Mouse (Mus musculus) gastrocnemius, adult 18-20 months (tissue): ENCODE measurements at regions not wholly inside any gene's neighbourhood (a gene's known extent, or its start where the extent isn't known, plus 50 kb on each side); places are given as distances from the start of the nearest gene placed in this dataset.
"Not testable (repeated sequence)": the region's sequence is repeated elsewhere in the genome, so short reads cannot be mapped to it uniquely, and the experiment has no call there.

Source experiments
- DNase-seq: peaks from one replicate; pipeline ENCODE4 v3.0.0; 2021; ENCODE audit warnings: low spot score

DNA sequence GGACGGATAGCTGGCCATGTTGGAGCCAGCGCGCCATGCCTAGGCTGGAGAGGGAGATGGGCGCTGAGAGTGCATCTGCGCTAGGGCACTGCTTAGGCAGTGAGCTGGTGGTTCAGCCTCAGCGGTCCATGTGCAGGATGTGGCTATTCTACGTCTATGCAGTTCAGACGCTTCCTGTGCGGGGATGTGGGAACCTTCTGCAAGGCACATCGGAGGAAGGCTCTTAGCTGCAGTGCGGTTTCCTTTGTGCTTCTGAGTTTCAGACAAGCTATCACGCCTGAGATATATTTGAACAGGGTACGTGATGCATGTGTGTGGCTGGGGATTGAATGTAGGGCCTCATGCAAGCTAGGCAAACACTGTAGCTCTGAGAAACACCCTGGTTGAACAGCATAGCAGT, 54.4 kb upstream of the Lrpprc start:
- no peak for DNase-seq

DNA sequence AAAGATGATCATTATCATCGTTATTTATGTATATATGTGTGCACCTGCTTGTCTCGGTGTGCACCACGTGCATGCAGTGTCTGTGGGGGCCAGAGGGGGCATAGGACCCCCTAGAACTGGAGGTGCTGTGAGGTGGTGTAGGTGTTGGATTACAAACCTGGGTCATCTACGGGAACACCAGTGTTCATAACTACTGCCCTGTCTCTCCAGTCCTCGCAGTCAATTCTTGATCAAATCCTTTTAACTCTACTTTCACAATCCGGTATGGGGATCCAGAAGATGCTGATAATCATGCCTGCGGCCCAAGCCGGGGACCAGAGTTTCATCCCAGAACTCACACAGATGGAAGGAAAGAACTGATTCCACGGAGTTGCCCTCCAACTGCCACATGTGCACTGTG, 55.6 kb upstream of the Lrpprc start:
- no peak for DNase-seq

DNA sequence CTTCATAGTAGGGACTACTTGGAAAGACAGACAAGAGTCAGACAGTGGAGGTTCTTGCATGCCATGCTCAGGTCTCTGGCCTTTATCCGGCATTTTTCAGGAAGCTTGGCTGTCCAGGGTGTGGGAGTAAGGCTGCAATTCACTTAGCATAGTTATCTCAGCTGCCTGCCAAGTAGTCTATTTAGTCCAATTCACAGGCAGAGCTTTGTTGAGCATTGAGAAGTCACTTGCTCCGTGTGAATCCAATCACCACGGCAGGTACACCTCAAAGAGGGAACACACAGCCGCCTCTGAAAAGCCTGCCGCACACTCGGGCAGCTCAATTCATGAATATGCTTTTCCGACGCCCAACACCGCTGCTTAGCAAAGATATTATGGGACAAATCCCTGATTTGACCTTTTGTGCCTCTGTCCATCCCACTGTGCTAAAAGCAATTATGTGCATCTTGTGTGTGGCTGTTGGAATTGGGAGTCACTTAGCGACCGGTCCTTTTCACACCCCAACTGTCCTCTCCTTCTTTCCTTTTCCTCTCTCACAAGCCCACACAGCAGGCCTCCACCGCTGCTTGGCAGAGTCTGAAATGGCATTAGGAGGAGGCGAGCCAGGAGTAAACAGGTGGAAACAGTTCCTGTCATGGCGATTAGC, 57.9 kb upstream of the Lrpprc start:
- DNase-seq = no peak

DNA sequence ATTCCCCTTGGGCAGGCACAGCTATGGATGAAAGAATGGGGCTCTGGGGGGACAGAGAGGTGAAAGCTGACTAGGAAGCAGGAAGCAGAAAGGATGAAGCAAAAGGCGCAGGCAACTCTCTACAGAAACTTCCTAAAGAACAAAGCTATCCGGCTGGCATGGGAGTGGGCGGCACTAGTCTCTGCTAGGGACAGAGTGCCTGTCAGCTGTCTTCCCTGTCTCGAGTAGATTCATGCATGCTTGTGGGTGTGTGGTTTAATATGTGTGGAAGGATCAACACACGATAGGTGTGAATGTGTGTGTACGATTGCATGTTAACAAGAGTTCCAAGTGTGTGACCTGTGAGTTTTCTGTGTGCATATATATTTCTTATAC, 58.4 kb upstream of the Lrpprc start:
- no peak for DNase-seq

DNA sequence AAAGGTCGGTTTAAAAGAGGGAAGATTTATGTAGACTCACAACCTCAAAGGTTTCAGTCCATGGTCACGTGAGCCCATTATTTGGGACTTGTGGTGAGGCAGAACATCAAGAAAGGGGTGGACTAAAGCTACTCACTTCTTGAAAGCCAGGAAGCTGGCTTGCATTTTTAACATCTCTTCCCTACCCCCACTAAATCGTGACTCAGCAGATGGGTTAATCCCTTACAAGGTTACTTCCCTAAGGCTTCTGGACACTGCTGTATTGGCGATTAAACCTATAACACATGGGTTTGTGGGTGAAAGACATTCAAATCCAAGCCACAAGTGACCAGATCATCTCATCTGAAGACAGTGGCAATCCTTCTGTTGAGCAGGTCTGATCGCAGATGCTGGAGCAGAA, 59.9 kb upstream of the Lrpprc start:
- DNase-seq = no peak

DNA sequence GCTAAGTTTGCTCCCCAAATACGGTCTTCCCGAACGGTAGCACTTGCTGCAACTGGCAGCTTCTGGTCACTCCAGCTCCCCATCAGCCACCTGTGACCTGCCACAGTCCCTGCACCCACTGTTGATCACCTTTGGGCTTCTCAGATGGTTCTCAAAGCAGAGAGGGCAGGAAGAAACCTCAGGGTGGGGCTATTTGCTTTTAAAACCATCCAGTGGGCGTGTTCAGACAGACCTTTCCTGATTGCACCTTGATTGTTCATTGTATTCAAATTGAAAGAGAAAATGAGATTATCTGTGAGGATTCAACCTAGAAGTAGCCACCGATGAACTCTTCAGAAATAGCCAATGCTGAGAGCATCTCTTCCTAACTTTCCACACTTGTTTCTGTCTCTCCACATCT, 60.3 kb upstream of the Lrpprc start:
- DNase-seq = no peak

DNA sequence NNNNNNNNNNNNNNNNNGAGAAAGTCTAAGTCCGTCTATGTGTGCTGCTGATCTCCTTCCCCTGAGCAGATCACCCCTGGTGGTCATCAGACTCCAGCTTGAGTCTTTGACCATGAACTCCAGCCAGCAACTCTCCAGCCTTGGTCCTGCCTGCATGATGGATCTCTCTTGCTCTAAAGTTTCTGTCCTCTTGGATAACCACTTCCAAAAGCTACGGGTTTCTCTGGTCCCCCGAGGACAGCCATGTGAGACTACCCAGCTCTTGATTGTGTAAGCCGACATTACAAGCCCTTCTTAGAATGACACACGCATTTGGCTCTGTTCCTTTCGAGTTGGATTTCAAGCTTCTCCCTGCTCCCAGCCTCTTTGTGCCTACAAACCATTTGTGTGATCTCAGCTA, 66.4 kb upstream of the Lrpprc start:
- no peak for DNase-seq

DNA sequence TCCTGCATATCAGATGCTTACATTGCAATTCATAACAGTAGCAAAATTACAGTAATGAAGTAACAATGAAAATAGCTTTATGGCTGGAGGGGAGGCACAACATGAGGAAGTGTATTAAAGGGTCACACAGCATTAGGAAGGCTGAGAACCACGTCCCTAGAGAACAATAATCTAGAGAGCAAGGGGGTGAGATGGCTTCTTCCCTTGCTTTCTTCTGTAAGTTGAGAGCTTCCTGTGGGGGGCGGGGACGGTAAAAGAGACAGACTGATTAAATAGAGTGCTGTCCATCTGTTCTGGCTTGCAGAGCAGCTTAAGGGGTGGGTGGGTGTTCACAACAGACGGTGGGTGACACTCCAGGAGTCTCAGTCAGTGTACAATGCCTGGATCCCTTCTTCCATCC, 68.2 kb upstream of the Lrpprc start:
- no peak for DNase-seq

DNA sequence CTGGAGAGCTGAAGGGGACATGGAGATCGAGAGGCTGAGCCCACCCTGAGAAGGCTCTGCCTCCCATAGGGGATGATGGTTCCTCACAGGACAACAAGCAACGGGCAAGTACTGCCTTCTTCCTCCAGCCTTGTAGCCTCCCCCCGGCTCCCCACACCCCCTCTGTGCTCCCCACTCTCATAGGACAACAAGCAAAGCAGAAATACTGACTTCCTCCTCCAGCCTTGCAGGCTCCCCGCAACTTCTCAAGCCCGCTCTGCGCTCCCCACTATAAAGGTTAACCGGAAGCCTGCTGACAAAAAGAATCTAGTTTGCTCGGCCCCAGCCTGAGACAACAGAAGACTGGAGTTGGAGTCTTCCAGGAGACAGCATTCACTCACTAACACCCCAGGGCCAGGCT, 69.3 kb upstream of the Lrpprc start:
- no peak for DNase-seq

DNA sequence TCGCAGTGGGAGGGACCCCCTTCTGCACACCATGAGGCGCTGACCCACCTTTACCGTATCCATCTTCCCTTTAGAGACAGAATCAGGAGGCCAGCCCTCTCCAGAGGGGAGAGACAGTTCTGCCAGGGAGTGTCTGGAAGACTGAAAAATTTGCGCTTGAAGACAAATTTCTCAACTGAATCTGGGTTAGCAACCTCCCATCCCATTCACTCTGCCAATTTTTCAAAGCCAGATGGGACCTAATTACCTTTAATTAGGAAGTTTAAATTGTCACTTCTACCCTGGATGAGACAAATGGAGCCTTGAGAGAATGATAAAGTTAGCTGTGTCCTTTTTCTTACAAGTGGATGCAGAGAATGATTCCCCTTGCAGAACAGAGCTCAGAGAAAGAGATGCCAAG, 70.2 kb upstream of the Lrpprc start:
- DNase-seq = no peak

DNA sequence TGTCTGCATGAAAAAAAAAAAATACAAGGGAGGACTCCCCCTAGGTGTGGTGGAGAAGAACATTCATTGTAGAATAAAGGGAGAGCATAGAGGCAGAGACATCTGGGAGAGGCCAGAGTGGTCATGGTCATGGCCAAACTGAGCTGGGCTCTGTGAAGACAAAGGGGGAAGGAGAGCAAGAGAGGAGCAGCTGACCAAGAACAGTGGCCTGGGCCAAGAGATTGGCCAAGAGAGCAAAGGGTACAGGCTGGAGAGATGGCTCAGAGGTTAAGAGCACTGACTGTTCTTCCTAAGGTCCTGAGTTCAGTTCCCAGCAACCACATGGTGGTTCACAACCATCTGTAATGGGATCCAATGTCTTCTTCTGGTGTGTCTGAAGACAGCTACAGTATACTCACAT, 73.6 kb upstream of the Lrpprc start:
- DNase-seq = not testable (repeated sequence)

DNA sequence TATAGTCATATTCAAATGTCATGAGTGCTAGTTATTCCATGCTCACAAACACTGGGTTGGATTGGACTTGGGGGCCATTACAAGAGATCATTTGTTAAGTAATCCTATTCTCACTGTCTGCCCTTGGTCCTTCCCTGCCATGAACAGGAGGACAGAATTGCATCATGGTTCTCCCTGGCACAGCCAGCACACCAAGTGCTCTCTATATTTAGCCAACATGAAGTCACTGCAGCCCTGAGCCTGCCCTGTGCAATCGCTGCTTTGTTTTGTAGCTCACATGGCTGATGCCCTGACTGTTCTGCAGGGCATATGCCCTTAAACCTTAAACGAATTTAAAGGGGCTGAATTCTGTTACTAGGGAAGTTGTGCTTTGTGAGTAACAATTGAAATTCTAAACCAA, 74.6 kb upstream of the Lrpprc start:
- peak; percentile 69 for DNase-seq

DNA sequence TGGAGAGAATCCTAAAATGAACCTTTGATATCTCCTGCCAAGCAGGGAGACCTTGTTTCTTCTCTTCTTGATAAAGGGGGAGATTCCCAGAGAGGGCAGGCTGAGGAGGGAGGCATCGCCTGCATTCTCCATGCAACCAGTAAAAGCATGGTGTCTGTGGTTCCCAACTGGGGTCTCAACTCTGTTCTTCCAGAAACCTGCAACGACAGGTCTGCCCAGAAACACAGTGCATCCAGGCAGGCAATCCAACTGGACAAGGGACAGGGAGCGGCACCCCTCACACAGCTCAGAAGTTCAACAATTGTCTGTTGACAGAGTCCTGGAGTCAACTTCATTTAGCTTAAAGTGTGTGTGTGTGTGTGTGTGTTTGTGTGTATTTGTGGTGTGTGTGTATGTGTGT, 75.0 kb upstream of the Lrpprc start:
- no peak for DNase-seq

DNA sequence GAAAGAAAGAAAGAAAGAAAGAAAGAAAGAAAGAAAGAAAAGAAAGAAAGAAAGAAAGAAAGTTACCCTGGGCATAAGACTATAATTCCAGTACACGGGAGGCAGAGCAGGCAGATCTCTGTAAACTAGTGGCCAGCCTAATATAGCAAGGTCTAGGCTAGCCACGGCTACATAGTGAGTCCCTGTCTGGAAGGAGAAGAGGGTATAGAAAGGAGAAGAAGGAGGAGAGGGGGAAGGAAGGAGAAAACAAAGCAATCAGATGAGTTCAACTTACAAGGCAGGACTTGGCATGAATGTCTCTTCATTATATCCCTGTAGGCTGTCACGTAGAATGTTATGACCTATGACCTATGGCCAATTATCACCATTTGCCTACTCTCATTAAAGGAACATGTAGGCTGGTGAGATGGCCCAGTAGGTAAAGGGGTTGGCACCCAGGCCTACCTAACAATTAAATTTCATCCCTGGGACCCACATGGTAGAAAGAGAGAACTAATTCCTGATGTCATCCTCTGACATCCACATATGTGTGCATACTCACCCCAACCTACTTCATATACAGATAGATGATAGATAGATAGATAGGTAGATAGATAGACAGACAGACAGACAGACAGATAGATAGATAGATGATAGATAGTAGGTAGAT, 78.6 kb upstream of the Lrpprc start:
- no peak for DNase-seq

DNA sequence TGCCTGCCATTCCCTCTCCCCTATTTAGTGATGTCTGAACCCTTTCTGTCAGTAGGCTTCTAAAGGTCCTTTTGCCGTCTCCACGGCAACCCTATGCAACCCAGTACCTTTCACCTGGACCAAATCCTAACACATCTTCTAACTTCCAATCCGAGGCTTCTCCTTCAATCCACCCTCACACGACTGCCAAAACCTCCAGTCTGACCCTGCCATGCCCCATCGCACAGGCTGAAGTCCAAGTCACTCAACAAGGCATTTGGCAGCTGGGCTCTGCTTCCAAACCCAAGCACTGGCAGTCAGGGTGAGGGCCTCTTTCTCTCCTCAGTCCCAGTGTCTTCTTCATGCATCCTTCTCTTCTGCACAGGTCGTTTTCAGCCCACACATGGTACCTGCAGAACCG, 83.0 kb upstream of the Lrpprc start:
- peak; percentile 30 for DNase-seq

DNA sequence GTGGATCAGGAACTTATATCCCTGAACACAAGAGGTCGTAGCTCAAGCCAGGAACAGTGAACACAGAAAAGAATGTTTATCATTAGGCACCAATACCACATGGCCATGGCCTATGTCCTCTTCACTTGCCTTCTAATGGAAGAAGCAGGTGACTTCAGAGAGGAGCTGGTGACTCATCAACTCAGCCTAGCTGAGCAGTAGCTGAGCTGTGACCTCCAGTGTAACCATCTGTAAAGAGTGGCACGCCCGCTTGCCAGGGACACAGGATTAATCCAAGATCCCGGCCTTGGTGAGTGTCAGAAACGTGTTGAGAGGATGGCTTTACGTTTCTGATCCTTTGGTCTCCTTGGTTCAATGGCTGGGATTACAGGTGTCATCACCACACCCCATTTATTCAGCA, 82.0 kb upstream of the Ppm1b start:
- no peak for DNase-seq

DNA sequence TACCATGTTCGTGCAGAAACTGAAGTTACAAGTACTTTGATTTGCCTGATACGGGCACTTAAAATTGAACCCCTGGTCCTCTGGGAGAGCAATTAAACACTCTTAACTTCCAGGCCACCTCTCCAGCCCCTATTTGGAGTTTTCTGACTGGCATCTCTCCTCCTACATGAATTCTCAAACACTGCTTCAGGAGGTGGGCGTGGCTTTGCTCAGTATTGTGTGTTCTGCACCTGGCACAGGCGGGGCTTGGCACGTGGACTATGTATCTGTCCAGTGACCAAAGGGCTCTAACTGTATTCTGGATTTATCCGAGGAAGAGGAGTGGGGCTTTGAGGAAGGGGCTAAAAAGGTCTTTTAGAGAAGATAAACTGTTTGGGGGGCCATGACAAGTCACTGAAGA, 81.5 kb upstream of the Ppm1b start:
- DNase-seq = no peak

DNA sequence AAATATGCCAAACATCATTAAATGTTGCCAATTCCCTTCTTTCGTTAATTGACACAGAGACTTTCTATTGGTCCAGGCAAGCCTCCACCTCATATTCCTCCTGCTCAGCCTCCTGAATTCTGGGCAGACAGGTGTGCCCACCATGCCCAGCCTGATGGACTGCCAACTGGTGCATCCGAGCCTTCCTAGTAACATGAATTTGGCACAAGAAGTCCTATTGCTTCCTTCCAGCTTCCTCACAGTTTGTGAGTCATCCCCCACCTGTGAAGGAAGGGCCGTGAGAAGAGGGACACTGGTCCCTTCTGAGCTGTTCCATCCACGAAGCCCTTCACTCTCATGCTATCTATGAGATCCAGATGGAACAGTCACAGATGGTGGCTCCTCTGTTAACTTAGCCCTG, 80.5 kb upstream of the Ppm1b start:
- no peak for DNase-seq

DNA sequence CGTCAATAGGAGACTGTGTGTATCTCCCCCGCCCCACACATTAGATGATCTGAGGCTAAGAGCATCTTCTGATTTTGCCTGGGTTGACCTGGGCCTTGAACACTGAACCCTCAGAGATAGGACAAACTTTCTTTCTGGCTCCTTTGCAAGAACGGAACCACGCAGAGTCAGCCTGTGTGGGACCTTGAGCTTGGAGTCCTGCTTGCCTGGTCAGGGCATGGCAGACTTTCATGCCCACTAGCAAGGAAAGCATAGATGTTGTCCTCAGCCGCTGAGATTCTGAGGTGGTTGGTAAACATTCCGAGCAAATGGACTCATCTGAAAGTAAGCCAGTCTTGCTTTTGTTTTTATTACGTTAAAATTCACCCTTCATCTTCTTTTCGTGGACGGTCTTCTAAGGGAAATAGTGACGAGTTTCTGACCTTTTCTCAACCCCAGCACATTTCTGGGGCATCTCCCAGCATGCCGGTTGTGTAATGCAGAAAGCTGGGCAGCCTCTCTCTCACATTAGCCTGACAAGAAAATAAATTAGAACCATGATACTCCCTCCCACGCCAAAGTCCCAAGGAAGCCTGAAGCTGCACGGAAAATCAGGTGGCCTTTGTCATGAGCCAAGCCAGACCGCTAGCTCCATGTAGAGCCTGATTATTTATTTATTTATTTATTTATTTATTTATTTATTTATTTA, 79.2 kb upstream of the Ppm1b start:
- peak; percentile 33 for DNase-seq

DNA sequence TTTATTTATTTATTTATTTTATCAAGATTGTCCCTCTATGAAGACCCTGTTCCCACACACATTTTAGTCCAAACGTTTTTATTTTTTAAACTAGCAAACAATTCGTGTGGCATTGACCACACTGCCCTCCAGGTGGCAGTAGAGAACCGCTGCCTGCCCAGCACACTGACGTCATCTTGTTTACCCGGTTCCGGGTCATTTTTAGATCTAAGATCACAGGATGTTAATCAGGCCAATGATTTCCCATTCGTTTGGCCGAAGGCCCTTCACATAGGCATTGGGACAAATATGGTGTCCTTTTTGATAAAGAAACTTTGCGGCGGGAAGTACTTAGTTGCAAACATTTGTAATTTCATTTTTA, 78.7 kb upstream of the Ppm1b start:
- DNase-seq = peak; percentile 82

DNA sequence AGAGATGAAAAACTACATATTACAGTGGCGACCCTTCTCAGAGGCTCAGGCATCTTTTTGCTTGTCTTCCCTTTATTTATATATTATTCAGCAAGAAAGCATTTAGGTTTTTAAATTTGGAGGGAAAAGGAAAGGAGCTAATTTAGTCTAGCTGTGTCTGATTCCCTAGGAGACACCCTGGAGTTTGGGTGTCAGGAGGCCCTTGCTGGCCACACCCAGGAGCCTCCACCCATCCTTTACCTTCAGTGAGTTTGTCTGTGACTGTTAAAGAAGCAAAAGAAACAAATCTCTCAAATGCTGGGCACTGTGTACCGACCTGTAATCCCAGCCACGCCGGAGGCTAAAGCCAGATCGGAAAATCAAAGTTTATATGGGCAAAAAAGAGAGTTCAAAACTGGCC, 78.2 kb upstream of the Ppm1b start:
- DNase-seq = no peak

DNA sequence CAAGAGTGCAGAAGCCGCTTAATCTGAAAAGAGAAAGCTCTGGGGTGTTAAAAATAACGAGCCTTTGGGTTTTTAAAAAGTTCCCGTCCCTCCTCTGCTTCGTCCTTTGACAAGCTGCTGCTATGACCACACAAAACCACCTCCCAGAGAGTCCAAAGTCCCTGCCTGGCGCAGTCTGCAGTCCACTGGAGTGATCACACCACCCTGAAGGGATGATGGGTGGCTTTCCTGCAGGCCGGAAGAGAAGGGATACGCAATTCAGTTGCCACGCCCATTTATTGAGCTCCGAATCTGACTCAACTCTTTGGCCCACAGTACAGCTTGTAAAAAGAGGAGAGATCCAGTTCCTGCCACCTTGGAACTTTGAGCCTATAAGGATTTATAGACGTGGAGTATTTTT, 77.4 kb upstream of the Ppm1b start:
- no peak for DNase-seq

DNA sequence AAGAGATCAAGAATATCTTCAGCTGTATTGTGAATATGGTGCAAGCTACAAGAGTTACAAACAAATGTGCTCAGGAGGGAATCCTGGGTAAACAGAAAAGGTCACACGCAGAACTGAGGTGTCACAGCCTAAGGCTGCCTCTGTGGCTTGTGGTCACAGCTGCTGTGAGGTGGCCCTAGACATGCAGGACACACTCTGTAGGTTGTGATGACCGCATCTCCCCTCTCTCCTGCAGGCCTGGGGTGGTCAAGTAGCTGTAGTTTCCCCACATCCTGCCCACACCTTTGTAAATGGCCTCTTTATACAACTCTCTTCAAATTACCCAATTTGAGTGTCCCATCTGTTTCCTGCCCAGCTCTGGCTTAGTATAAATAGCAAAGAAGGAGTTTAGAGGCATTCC, 75.6 kb upstream of the Ppm1b start:
- no peak for DNase-seq
